Mouse (Mus musculus): Measurements from ENCODE around the gene Phf6.
A peak's percentile ranks its signal among the peaks of the same experiment; 100 is the strongest.
"Not testable (repeated sequence)": the region's sequence is repeated elsewhere in the genome, so short reads cannot be mapped to it uniquely, and the experiment has no call there.

The Phf6 gene

DNA sequence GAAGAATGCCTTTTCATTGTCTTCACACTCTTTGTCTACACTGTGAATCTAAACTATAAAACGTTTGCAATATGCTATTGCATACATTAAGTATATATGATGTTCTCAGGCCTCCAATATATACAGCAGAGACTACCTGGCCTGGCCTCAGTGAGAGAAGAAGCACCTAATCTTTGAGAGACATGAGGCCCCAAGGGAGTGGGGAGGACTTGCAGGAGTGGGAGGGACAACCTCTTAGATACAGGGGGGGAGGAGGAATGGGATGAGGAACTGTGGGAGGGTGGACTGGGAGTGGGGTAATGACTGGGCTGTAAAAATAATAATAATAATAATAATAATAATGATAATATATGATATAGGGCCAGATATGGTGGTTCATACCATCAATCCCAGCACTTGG, 66.5 kb downstream of the Phf6 start:
- DNase-seq (ENCODE audit: low spot score), result no peak

DNA sequence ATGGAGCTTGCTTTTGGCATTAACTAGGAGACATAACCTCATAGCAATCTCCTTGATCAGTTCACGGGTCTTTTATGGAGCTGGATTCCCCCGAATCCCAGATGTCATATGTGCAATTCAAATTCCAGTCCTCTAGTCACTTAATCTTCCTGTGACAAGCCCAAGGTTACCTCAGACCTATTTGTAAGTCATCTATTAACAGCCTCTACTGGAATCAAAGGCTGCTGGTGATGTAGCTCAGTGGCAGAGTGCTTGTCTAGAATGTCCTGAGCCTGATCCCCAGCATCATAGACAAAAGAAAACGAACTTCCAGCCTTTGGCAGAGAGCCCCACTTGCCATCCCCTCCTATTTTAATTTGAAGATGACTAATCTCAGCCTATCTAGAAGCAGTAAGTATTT, 69.3 kb downstream of the Phf6 start:
- no peak for DNase-seq (ENCODE audit: low spot score)

DNA sequence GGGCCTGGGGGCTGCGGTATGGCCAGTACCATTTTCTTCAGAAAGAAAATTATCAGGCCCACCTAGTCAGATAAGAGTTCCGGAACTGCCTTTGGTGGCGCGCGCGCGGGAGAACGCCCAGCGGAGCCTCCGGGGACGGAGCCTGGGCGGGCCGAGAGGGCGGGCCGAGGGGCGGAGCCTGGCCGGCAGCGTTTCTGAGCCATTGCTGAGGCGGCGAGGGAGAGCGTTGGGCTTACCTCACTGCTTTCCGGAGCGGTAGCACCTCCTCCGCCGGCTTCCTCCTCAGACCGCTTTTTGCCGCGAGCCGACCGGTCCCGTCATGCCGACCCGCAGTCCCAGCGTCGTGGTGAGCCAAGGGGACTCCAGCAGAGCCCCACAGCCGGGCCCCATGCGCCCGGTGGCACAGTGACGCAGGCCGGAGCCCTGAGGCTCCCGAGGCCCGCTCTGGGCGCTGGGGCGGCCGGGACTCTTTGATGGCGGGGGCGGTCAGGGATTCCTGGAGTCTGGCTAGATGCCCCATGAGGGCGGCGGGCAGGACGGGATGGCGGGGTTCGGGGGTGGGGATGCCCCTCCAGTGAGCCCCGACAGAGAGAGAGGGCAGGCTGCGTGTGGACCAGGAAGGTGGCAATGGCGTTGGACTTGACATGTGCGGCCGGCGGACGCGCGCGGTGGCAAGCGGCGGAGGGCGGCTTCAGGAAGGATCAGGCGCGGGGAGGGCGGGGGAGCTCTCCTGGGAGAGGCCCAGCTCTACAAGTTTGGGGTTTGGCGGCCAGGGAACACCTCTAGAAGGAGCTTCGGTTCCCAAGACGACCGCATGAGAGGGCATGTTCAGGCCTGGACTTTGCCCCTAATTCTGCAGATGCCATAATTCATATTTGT, 76.1 kb downstream of the Phf6 start, which contains the start of gene Hprt:
Hprt (plus strand) TSS at position 233 of the 879 bp plus-strand sequence.
- peak; percentile 53 for DNase-seq (ENCODE audit: low spot score)

- not testable (repeated sequence) for DNase-seq (ENCODE audit: low spot score)
Measured at GRCm38 (mm10) chrX:52994726-52995125, 82.7 kb downstream of the Phf6 start.

DNA sequence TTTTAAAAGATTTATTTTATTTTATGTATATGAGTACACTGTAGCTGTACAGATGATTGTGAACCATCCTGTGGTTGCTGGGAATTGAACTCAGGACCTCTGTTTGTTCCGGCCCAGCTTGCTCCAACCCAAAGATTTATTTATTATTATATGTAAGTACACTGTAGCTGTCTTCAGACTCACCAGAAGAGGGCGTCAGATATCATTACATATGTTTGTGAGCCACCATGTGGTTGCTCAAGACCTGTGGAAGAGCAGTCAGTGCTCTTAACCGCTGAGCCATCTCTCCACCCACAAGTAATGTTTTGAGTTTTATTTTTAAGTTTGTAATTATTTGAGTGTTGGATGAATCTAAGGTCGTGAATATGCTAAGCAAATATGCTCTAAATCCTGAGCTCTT, 92.8 kb downstream of the Phf6 start:
- not testable (repeated sequence) for DNase-seq (ENCODE audit: low spot score)

DNA sequence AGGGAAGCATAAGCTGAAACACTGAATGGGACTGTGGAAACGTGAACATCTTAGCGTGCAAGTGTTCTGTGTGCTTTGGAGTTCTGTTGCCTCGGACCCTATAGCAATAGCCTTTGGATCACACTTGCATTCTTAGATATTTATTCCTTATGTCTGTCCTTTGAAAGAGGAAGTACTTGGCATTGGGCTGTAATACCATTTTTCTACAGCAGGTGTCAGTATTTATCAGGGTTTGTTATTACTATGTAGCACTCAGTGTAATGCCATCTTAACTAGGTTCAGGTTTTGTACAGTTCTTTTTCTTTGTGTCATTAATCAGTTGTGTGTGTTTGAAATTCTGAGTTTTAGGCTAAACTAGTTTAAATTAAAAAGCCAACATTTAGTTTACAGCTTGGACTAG, 94.0 kb downstream of the Phf6 start:
- no peak for DNase-seq (ENCODE audit: low spot score)
